Mouse (Mus musculus) forebrain, embryonic 15.5 days (tissue): ENCODE measurements around the gene Ylpm1. TPM values are rescaled to one million over a fixed set of nuclear protein-coding genes. Genes with fewer than 3 reads are reported as not detected.
A peak's percentile ranks its signal among the peaks of the same experiment; 100 is the strongest.

Experiments used
- ATAC-seq: fragments of 200-750 bp; cut with Nextera tagmentation; replicated peaks from 2 replicates; pipeline ENCODE4 v1.8.0; 2017; ENCODE audit warnings: mild to moderate bottlenecking, moderate TSS enrichment, moderate library complexity
- H3K27ac ChIP-seq: fragments of 300-500 bp; sonication (generic); replicated peaks from 2 replicates; pipeline ENCODE4 v1.5.1; 2015; ENCODE audit warnings: mild to moderate bottlenecking, inconsistent platforms
- H3K27me3 ChIP-seq: fragments of 300-500 bp; sonication (generic); 2 replicates; pipeline ENCODE4 v1.6.1; 2015; ENCODE audit warnings: inconsistent platforms
- H3K36me3 ChIP-seq: fragments of 300-500 bp; sonication (generic); 2 replicates; pipeline ENCODE4 v1.6.1; 2015; ENCODE audit warnings: mild to moderate bottlenecking, inconsistent platforms
- H3K4me1 ChIP-seq: fragments of 300-500 bp; sonication (generic); 2 replicates; pipeline ENCODE4 v1.6.1; 2015; ENCODE audit warnings: inconsistent platforms
- H3K4me2 ChIP-seq: fragments of 300-500 bp; sonication (generic); replicated peaks from 2 replicates; pipeline ENCODE4 v1.6.1; 2015; ENCODE audit warnings: mild to moderate bottlenecking, inconsistent platforms
- H3K4me3 ChIP-seq: fragments of 300-500 bp; sonication (generic); 2 replicates; pipeline ENCODE4 v1.5.1; 2015; ENCODE audit warnings: mild to moderate bottlenecking, inconsistent platforms
- H3K9ac ChIP-seq: fragments of 300-500 bp; sonication (generic); replicated peaks from 2 replicates; pipeline ENCODE4 v1.6.1; 2015; ENCODE audit warnings: mild to moderate bottlenecking, inconsistent platforms
- H3K9me3 ChIP-seq: fragments of 300-500 bp; sonication (generic); 2 replicates; pipeline ENCODE4 v1.6.1; 2016; ENCODE audit warnings: inconsistent platforms
- WGBS: fragments of 180-500 bp; shearing (Covaris S2); methylation state at CpG from one replicate; pipeline ENCODE4 v1.1.7; 2015; ENCODE audit warnings: mixed read lengths; 5-methylcytosine and 5-hydroxymethylcytosine counted together
- polyA plus RNA-seq: library from polyadenylated mRNA; unstranded; fragments of >200 nt; fragmentation: Nextera tagmentation; extraction: Ambion mirVana; gene quantifications from 2 replicates; pipeline ENCODE4 v1.2.1, GENCODE M21; 2015

Ylpm1 gene
- 37.3 and 39.8 TPM in 2 replicates for polyA plus RNA-seq

GRCm38 (mm10) chr12:84996083-84996496 is at the start of gene Ylpm1:
TSS of gene Ylpm1 (plus strand) at chr12:84996321.
- Histone ChIP-seq H3K27me3 (no peaks in the 10 kb centered on the region), H3K4me2 (peak within 1 kb of the TSS; percentile 89), H3K9ac (peak within 1 kb of the TSS; percentile 99), H3K9me3 (no peaks in the 10 kb centered on the region), H3K27ac (peak within 1 kb of the TSS; percentile 96), H3K36me3 (no peaks in the 10 kb centered on the region), H3K4me3 (peak within 1 kb of the TSS; percentile 98), H3K4me1 (peaks cover 28% of the 10 kb centered on the region)
- under 1% methylated on average over 45 of the region's 45 CpGs for WGBS
- peak; percentile 99 for ATAC-seq

DNA sequence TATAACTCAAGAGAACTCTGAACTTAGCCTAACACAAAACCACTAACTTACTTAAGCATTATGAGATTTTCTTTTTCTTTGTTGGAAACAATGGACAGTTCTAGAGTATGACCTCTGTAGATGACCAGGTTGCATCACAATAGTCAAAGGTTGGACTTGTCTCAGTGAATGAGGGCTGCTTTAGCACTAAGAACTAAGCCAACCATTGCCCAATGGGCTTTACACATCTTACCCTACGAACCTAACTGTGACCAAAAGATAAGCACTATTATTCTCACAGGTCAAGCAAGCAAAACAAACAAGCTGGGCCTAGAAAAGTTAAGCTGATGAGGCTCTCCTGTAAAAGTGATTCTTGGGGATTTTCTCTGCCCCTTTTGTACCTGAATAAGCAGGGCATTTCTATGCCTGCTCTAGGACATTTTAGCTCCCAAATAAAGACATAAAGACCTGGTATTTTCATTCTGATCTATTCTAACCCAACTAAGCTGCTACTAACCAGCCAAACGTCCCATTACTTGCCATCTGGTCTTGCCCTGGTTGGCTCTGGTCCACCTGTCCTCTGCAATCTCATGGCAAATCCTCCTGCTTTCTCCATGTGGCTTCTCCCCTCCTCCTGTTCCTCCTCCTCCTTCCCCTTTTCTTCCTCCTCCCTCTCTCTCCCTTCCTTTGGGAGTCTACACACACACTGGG is 48.1 kb upstream of the Ylpm1 start:
- no peaks in the 10 kb centered on the region for H3K9me3 ChIP-seq
- ATAC-seq, result no peak
- no peaks in the 10 kb centered on the region for H3K27me3 ChIP-seq
- peaks cover 49% of the 10 kb centered on the region for H3K36me3 ChIP-seq
- H3K9ac ChIP-seq, result no peak overlapping the region
- H3K4me2 ChIP-seq, result no peak overlapping the region
- 77% methylated on average over 2 of the region's 2 CpGs for WGBS
- no peaks in the 10 kb centered on the region for H3K4me1 ChIP-seq
- no peak overlapping the region for H3K27ac ChIP-seq
- H3K4me3 ChIP-seq, result no peak overlapping the region

GRCm38 (mm10) chr12:84948584-84949285 is 47.4 kb upstream of the Ylpm1 start:
- Histone ChIP-seq H3K9me3 (no peaks in the 10 kb centered on the region), H3K4me2 (no peak overlapping the region), H3K9ac (no peak overlapping the region), H3K4me3 (no peak overlapping the region), H3K36me3 (peaks cover 42% of the 10 kb centered on the region), H3K4me1 (no peaks in the 10 kb centered on the region), H3K27ac (no peak overlapping the region), H3K27me3 (no peaks in the 10 kb centered on the region)
- no peak for ATAC-seq
- 92% methylated on average over 6 of the region's 6 CpGs for WGBS

DNA sequence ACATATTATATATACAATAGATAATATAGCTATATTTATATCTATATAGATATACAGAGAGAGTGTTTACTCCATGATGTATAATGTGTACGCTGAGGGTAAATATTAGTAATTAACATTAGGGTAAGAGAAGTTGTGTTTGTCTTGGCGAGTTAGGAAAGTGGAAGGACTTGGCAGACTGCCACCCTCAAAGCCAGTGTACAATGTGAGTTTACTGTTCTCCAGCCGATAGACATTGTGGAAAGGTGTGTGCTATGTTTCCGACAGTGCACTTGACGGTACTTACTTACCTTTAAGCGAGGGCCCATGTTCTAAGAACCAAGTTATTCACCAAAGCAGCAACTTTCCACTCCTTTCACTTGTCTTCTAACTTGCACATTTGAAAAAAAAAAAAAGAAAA is 45.4 kb upstream of the Ylpm1 start:
- no peaks in the 10 kb centered on the region for H3K27me3 ChIP-seq
- H3K9me3 ChIP-seq, result no peaks in the 10 kb centered on the region
- whole genome bisulfite sequencing, result 85% methylated on average over 6 of the region's 6 CpGs
- no peak overlapping the region for H3K27ac ChIP-seq
- no peak overlapping the region for H3K4me3 ChIP-seq
- no peak overlapping the region for H3K9ac ChIP-seq
- no peak overlapping the region for H3K4me2 ChIP-seq
- H3K4me1 ChIP-seq, result no peaks in the 10 kb centered on the region
- no peak for ATAC-seq
- H3K36me3 ChIP-seq, result peaks cover 31% of the 10 kb centered on the region

DNA sequence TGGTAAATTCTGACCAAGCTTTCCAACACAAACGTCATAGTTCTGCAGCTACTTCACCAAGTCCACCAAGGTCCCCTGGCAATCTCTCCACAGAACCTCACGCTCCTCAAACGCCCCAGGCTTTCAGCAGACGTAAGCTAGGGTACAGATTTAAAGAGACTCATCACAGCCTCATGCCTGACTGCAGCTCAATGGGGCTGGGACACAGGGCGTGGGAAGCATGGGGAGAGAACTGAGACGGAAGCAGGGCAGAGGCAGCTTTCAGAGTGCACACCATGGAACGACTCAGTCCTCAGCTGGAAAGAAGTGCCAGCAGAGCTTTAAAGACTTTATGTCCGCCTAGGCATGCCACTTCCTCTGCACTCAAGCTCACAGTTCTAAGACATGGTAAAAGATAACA is 44.6 kb upstream of the Ylpm1 start:
- Histone ChIP-seq H3K4me2 (no peak overlapping the region), H3K4me3 (no peak overlapping the region), H3K4me1 (no peaks in the 10 kb centered on the region), H3K9ac (no peak overlapping the region), H3K27me3 (no peaks in the 10 kb centered on the region), H3K27ac (no peak overlapping the region), H3K36me3 (peaks cover 29% of the 10 kb centered on the region), H3K9me3 (no peaks in the 10 kb centered on the region)
- 39% methylated on average over 8 of the region's 8 CpGs for WGBS
- no peak for ATAC-seq

DNA sequence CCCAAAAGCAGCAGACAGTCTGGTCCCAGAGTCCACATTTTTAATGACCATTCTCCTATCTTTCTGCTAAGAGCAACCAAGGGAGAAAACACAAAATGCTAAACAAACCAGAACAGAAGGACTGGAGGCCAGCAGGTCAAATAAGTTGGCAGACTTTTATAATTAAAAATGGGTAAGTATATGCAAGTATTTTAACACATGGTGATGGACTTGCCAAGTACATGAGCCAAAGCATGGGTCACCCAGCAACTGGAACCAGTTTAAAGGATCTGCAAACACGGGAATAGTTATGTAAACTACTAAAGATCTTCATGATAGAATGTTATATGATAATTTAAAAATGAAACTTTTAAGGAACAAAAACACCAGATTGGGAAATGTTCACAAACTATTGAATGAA is 43.8 kb upstream of the Ylpm1 start:
- WGBS, result 72% methylated on average over 1 of the region's 1 CpGs

GRCm38 (mm10) chr12:84956317-84956716 is 39.8 kb upstream of the Ylpm1 start:
- H3K9me3 ChIP-seq, result no peaks in the 10 kb centered on the region
- H3K27me3 ChIP-seq, result no peaks in the 10 kb centered on the region
- H3K9ac ChIP-seq, result no peak overlapping the region
- no peak overlapping the region for H3K4me2 ChIP-seq
- 85% methylated on average over 3 of the region's 3 CpGs for WGBS
- no peak overlapping the region for H3K27ac ChIP-seq
- H3K4me1 ChIP-seq, result no peaks in the 10 kb centered on the region
- no peak for ATAC-seq
- 0 out of 2 replicates have a peak, but pooled peaks cover 3% of the 10 kb centered on the region for H3K36me3 ChIP-seq
- no peak overlapping the region for H3K4me3 ChIP-seq

More for the DNA sequence above, 43.8 kb upstream of the Ylpm1 start:
- peaks cover 22% of the 10 kb centered on the region for H3K36me3 ChIP-seq
- no peaks in the 10 kb centered on the region for H3K9me3 ChIP-seq
- H3K27me3 ChIP-seq, result no peaks in the 10 kb centered on the region
- H3K4me3 ChIP-seq, result no peak overlapping the region
- H3K4me1 ChIP-seq, result no peaks in the 10 kb centered on the region
- H3K9ac ChIP-seq, result no peak overlapping the region
- no peak overlapping the region; the same call in 1 of the 2 replicates for H3K27ac ChIP-seq
- no peak for ATAC-seq
- H3K4me2 ChIP-seq, result no peak overlapping the region

- Histone ChIP-seq H3K27ac (no peak overlapping the region), H3K4me1 (no peaks in the 10 kb centered on the region), H3K9me3 (no peaks in the 10 kb centered on the region), H3K9ac (no peak overlapping the region), H3K4me2 (no peak overlapping the region), H3K36me3 (0 out of 2 replicates have a peak, but pooled peaks cover 3% of the 10 kb centered on the region), H3K4me3 (no peak overlapping the region), H3K27me3 (no peaks in the 10 kb centered on the region)
- ATAC-seq, result no peak
- WGBS, result 91% methylated on average over 1 of the region's 1 CpGs
Observed at GRCm38 (mm10) chr12:84958794-84959356, 37.2 kb upstream of the Ylpm1 start.

- H3K4me3 ChIP-seq, result no peak overlapping the region
- H3K36me3 ChIP-seq, result peaks cover 10% of the 10 kb centered on the region; the same call in 1 of the 2 replicates
- H3K9me3 ChIP-seq, result no peaks in the 10 kb centered on the region
- no peak overlapping the region for H3K27ac ChIP-seq
- ATAC-seq, result no peak
- no peak overlapping the region for H3K4me2 ChIP-seq
- H3K9ac ChIP-seq, result no peak overlapping the region
- no peaks in the 10 kb centered on the region for H3K27me3 ChIP-seq
- 81% methylated on average over 7 of the region's 7 CpGs for WGBS
- 0 out of 2 replicates have a peak, but pooled peaks cover 2% of the 10 kb centered on the region for H3K4me1 ChIP-seq
Observed at GRCm38 (mm10) chr12:84962606-84963005, 33.5 kb upstream of the Ylpm1 start.

GRCm38 (mm10) chr12:84968831-84969655 is 27.1 kb upstream of the Ylpm1 start:
- Histone ChIP-seq H3K9ac (peak overlapping the region; percentile 73), H3K9me3 (no peaks in the 10 kb centered on the region), H3K27me3 (no peaks in the 10 kb centered on the region), H3K4me3 (peak overlapping the region; percentile 73), H3K27ac (no peak overlapping the region), H3K4me2 (peak overlapping the region; percentile 86), H3K4me1 (peaks cover 26% of the 10 kb centered on the region), H3K36me3 (peaks cover 20% of the 10 kb centered on the region)
- 89% methylated on average over 16 of the region's 16 CpGs for WGBS
- ATAC-seq, result no peak

DNA sequence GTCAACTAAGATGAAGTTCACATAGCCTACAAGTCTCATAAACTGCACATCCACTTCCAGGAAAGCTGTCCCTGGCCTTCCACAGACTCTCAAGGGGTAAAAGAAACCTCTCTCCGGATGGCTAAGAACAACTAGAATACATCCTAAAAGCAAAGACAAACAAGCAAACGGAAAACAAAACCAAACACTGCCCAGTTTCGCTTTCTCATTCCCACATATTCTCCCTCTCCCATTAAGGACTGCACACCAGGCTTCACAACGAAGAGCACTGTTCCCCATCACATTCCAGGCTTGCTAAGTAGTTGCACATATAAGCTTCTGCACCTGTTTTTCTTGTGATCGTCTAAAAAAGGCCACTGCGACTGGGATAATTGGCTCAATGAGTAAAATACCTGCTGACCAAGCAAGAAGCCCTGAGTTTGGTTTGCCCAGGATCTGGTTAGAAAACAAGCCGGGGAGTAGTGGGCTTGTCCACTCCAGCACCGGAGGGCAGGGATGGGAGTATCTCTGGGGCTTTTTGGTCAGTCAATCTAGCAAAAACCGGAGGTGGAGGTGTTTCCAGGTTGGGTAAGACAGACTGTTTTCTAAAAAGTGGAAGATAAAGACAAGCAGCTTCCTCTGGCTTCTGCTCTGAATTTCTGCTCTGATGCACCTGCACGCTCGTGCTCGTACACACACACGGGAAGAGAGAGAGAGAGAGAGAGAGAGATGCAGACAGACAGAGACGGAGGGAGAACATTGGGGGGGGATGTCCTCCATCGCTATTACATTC is 26.3 kb upstream of the Ylpm1 start:
- Histone ChIP-seq H3K27me3 (no peaks in the 10 kb centered on the region), H3K4me2 (peak overlapping the region; percentile 86), H3K36me3 (peaks cover 24% of the 10 kb centered on the region), H3K9ac (peak overlapping the region; percentile 73), H3K4me3 (peak overlapping the region; percentile 73), H3K27ac (no peak overlapping the region), H3K9me3 (no peaks in the 10 kb centered on the region), H3K4me1 (peaks cover 26% of the 10 kb centered on the region)
- 26% methylated on average over 15 of the region's 15 CpGs for WGBS
- ATAC-seq, result no peak
